In the genomic region with DNA sequence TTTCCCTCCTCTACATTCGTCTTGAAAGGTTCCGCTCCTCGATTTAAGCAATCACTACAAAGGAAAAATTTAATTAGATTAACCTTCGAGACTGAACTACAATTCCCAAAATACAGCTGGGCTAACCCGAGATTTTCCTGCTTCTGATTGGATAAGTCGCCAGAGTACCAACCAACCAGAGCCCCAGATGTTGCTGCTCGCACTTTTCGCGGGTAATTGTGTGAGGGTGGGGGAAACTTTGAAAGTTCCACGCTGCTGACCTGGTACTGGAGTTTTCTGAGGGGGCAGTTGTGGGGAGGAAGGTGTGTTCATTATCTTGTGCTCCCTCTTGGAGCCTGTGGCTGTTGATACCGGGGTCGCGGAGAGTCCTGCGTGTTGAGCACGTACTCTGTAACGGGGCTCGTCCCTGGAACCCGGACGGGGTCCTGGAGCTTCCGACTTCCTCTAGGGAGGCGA, we compare ENCODE assay signal across 8 mouse cellular contexts. TPM values are rescaled to one million over a fixed set of nuclear protein-coding genes. Genes with fewer than 3 reads are reported as not detected.
DNase-seq lines count a peak whose midpoint lies in the region; ATAC-seq and TF ChIP-seq lines count a peak whose summit lies in the region.

TSS of gene Rad51b (plus strand) at position 162 of the 456 bp plus-strand sequence.

- DNase-seq in ES-CJ7 (ENCODE audit: low read depth, low spot score): peak; percentile 94
- DNase-seq in heart, postnatal 10 days: peak; percentile 85 to 88
- DNase-seq in large intestine, adult 2 months (ENCODE audit: low read depth, low spot score): peak; percentile 85
- DNase-seq in liver, postnatal 0 days: peak; percentile 81
- peak; percentile 63 for DNase-seq in testis, postnatal 10 days (ENCODE audit: low spot score)

- H3K4me3 ChIP-seq in forebrain, embryonic 13.5 days: peak within 1 kb of the TSS; percentile 71
- peak within 1 kb of the TSS; percentile 77 for H3K4me3 ChIP-seq in liver, postnatal 0 days (ENCODE audit: low read depth, low read length)
- H3K4me3 ChIP-seq in neural tube, embryonic 14.5 days (ENCODE audit: low read depth, low read length): peak within 1 kb of the TSS; percentile 69

- ATAC-seq in cerebellum, adult (ENCODE audit: insufficient number of reproducible peaks, low FRiP score, low TSS enrichment): peak; percentile 86
- ATAC-seq in forebrain, embryonic 13.5 days: peak; percentile 81
- ATAC-seq in liver, postnatal 0 days: peak; percentile 66
- peak; percentile 81 for ATAC-seq in neural tube, embryonic 14.5 days (ENCODE audit: low read depth)

- H3K27ac ChIP-seq in forebrain, embryonic 13.5 days: peak within 1 kb of the TSS; percentile 63
- H3K27ac ChIP-seq in liver, postnatal 0 days (ENCODE audit: low read depth): peak within 1 kb of the TSS; percentile 80
- H3K27ac ChIP-seq in neural tube, embryonic 14.5 days (ENCODE audit: low read depth, low read length): peak within 1 kb of the TSS; percentile 53; the same call in 1 of the 2 replicates

- H3K9me3 ChIP-seq in forebrain, embryonic 13.5 days (replicated peaks): no peaks in the 10 kb centered on the region
- no peaks in the 10 kb centered on the region for H3K9me3 ChIP-seq in liver, postnatal 0 days (ENCODE audit: low read length)
- H3K9me3 ChIP-seq in neural tube, embryonic 14.5 days (ENCODE audit: control insufficient read depth, low read length): no peaks in the 10 kb centered on the region

- no peaks in the 10 kb centered on the region for H3K27me3 ChIP-seq in forebrain, embryonic 13.5 days
- no peaks in the 10 kb centered on the region for H3K27me3 ChIP-seq in liver, postnatal 0 days (ENCODE audit: insufficient read depth, low read length)
- no peaks in the 10 kb centered on the region for H3K27me3 ChIP-seq in neural tube, embryonic 14.5 days (ENCODE audit: control insufficient read depth, insufficient read depth, low read length)

- H3K9ac ChIP-seq in forebrain, embryonic 13.5 days: peak within 1 kb of the TSS; percentile 80
- peak within 1 kb of the TSS; percentile 80 for H3K9ac ChIP-seq in liver, postnatal 0 days (replicated peaks)
- H3K9ac ChIP-seq in neural tube, embryonic 14.5 days (replicated peaks; ENCODE audit: low read depth, low read length): peak within 1 kb of the TSS; percentile 8; the same call in 1 of the 2 replicates

- under 1% methylated on average over 21 of the region's 21 CpGs for WGBS in forebrain, embryonic 13.5 days
- under 1% methylated on average over 21 of the region's 21 CpGs for WGBS in large intestine, adult 2 months
- WGBS in liver, postnatal 0 days (ENCODE audit: insufficient replicate concordance): under 1% methylated on average over 21 of the region's 21 CpGs
- under 1% methylated on average over 21 of the region's 21 CpGs for WGBS in neural tube, embryonic 14.5 days

- intact Hi-C loops in heart, postnatal 10 days (cut with DNase I): no loop called here

- H3K4me1 ChIP-seq in forebrain, embryonic 13.5 days: peaks cover 19% of the 10 kb centered on the region
- H3K4me1 ChIP-seq in liver, postnatal 0 days (ENCODE audit: insufficient read depth): peaks cover 17% of the 10 kb centered on the region
- peaks cover 5% of the 10 kb centered on the region for H3K4me1 ChIP-seq in neural tube, embryonic 14.5 days (ENCODE audit: control insufficient read depth, insufficient read depth, low read length)

- no peak for TF ChIP-seq CTCF in liver, postnatal 0 days (IDR thresholded peaks at IDR 0.05; ENCODE audit: low read depth)

- H3K36me3 ChIP-seq in forebrain, embryonic 13.5 days (ENCODE audit: poor library complexity, severe bottlenecking): no peaks in the 10 kb centered on the region
- H3K36me3 ChIP-seq in liver, postnatal 0 days (replicated peaks; ENCODE audit: insufficient read depth, low read length): no peaks in the 10 kb centered on the region
- no peaks in the 10 kb centered on the region for H3K36me3 ChIP-seq in neural tube, embryonic 14.5 days (ENCODE audit: control insufficient read depth, insufficient read depth, low read length)

- H3K4me2 ChIP-seq in forebrain, embryonic 13.5 days: peak within 1 kb of the TSS; percentile 84
- H3K4me2 ChIP-seq in liver, postnatal 0 days (ENCODE audit: low read depth, low read length): peak within 1 kb of the TSS; percentile 97
- peak within 1 kb of the TSS; percentile 82 for H3K4me2 ChIP-seq in neural tube, embryonic 14.5 days (ENCODE audit: low read depth, low read length)

- no peak for TF ChIP-seq EP300 in liver, postnatal 0 days (IDR thresholded peaks at IDR 0.05; ENCODE audit: low read depth)

RNA-seq across cellular contexts. Expression of gene Rad51b, which starts in this region (rescaled TPM):
- polyA plus RNA-seq in forebrain, embryonic 13.5 days (2015; fragmentation: Nextera tagmentation; extraction: Ambion mirVana): 5.7 and 6.2 TPM in 2 replicates
- 1 to 10 TPM; 2.0 TPM for total RNA-seq in heart, postnatal 10 days (2021)
- polyA plus RNA-seq in large intestine, adult 2 months (2012; rRNA removed): 1.3 and 1.7 TPM in 2 replicates
- polyA plus RNA-seq in liver, postnatal 0 days (2015; fragmentation: Nextera tagmentation; extraction: Ambion mirVana): 2.5 TPM in 2 replicates
- polyA plus RNA-seq in neural tube, embryonic 14.5 days (2014; fragmentation: Nextera tagmentation; extraction: Ambion mirVana): 0.87 and 1.3 TPM in 2 replicates

Comparison
In these comparisons a context has a peak if more than half of its experiments do, and no peak if none do; other contexts are left out.
1. Peak in every context shown above with its lines: DNase-seq, ATAC-seq, H3K4me3 ChIP-seq and H3K27ac ChIP-seq.
2. H3K9ac ChIP-seq: peak in every context shown above with its lines; median percentile 80 in forebrain, embryonic 13.5 days; 80 in liver, postnatal 0 days; 8 in neural tube, embryonic 14.5 days.